Mouse (Mus musculus) liver, embryonic 14.5 days (tissue): Measurements from ENCODE around the gene Mrgpra6.

Experiments
- CTCF ChIP-seq: IDR thresholded peaks from 2 replicates; pipeline ENCODE4 v1.5.1; 2016; ENCODE audit warnings: antibody characterized with exemption, low read depth, control low read depth
- EP300 ChIP-seq: IDR thresholded peaks from 2 replicates; pipeline ENCODE4 v1.6.1; 2016; ENCODE audit warnings: antibody characterized with exemption, low read depth

GRCm38 (mm10) chr7:47252770-47253169 is 48.0 kb upstream of the Mrgpra6 start, which contains the start of gene Mrgpra9:
- TF ChIP-seq CTCF (no peak), EP300 (no peak)
